Mouse (Mus musculus) embryo, embryonic 10 days (tissue): ENCODE results near the gene Ppid.
A peak's percentile ranks its signal among the peaks of the same experiment; 100 is the strongest.

ENCODE experiments used
- DNase-seq: peaks from one replicate; pipeline ENCODE4 v3.0.0-alpha.2; 2015; ENCODE audit warnings: low spot score

Gene Ppid

DNA sequence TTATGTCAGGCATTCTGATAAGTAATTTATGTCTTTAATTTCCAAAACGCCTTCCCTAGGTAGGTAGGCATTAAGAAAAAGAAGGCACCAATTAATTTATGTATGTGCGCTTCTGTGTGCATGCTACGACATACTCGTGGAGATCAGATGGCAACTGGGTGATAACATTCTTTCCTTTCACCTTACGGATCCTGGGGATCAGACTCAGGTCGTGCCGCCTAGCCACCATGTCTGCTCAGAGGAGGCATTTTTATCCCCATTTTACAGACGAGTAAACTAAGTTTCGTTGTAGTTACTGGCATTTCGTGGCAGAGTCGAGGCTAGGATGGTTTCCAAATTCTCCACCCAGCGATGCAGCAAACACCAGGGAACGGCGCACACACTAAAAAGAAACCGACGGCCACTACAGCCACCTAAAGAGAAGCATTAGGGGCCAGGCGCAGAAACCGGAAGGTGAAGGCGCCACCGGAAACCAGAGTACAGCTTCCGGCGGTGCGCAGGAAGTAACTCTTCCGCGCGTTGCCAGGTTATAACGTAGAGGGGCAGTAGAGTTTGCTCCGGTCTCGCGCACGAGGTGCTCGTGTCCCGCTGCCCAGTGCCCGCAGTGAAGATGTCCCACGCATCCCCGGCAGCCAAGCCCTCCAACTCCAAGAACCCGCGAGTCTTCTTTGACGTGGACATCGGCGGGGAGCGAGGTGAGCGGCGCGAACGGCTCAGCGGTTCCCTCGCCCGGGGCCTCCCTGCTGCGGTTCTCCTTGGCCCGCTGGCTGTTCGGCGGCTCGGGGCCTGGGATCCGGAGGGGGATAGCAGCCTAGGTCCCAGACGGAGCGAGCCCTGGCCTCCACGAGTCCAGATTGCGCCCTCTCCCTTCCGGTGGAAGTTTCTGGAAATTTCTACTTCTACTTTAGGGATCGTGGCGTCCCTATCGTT, at the start of gene Ppid:
TSS of gene Ppid (plus strand) at position 480 of the 930 bp plus-strand sequence.
- peak; percentile 93 for DNase-seq

DNA sequence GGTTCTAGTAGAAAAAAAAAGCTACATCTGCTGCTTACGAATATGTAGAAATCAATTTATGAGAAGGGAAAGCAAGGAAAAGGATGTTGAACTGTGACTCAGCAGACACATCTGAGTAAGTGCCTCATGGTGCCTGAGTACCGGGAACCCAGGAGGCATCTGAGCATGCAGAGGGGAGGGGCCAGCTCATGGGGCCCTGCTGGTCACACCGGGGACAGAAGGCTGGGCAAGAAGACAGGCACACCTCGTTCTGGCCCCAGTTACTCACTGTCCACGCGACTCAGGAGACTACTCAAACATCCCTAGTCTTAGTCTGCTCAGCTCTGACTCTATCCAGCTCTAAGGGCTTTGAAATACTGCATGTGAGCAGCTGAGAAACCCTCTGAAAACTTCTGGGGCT, 48.6 kb upstream of the Ppid start:
- DNase-seq, result peak; percentile 41

DNA sequence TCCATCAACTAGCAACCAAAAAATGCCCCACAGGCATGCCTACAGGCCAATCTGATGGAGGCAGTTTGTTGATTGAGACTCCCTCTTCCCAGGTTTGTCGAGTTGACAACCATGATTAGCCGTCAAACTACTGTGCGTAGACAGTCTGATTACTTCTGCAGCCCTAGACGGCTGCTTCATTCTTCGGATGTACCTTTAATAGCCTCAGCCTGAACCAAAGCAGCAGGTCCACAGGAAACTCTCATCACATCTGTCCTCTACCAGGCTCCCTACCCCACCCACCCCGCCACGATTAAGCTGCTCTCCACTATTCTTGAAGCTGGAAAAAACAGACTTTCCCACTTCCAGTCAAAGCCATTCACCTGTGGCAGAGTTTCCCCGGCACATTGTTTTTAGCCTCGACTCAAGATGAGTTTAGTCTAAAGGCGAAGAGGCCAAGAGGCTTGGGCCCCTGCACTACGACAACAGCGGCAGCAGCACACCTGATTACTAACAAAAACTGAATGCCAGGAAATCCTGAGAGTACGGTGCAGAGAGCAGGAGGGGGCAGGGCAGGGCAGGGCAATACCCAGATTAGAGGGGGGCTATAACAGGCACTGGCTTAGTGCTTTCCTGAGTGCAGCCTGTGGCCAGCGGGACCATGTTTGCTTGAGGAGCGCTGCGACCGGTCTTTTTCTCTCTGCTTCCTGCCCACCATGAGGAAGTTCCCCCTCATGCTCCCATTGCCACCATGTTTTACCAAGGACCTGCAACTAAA, 42.3 kb upstream of the Ppid start:
- DNase-seq, result no peak

DNA sequence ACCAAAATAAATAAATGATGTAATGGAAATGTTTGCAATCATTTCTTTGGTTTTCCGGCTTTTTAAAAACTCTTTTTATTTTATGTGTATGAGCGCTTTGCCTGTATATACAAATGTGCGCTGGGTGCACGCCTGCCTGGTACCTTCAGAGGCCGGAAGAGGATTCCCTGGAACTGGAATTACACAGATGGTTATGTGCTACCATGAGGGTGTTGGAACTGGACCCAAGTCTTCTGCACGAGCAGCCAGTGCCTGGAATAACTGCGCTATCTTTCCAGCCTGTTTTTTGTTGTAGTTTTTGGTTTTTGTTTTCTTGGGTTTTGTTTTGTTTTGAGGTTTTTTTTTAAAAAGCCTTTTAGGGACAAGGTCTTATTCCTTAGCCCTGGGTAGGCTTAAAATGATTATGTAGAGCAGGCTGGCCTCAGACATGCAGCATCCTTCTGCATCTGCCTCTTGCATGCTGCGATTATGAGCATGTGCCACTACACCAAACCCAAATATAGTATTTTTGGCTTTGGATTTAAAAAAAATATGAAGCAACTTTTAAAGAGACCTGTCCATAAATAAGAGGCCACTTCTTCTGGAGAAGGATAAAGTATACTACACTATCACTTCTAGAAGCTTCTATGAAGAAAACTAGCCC, 41.3 kb upstream of the Ppid start:
- no peak for DNase-seq

DNA sequence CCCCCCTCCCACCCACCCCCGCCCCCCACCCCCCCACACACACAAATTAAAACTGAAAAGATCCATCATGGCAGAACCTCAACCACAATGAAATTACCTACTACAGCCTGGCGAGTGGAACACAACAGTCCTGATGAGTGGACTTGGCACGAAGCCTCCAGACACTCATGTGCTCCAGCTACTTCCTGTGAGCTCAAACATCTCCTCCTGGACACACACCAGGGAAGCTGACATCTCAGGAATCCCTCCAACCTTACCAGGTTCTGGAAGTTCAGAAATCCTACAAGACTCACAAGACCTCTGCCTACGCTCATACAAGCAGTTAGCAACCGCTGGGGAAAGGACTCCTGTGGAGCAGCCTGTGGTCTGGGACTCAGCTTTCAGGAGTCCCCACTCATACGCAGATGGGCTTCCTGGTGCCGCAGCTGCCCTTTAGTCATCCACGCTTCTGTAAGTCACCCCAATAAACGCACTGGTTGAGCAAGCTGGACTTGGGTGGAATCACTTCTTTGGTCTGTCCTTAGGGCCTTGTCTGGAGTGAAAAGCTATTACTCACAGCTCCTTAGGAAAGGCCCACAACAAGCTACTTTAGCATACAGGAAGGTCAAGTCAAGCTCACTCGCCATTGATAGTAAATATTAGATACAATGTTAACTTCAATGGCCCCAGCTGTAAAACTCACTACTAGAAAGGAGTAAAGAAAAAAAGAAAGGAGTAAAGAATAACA, 39.2 kb upstream of the Ppid start:
- DNase-seq, result no peak

DNA sequence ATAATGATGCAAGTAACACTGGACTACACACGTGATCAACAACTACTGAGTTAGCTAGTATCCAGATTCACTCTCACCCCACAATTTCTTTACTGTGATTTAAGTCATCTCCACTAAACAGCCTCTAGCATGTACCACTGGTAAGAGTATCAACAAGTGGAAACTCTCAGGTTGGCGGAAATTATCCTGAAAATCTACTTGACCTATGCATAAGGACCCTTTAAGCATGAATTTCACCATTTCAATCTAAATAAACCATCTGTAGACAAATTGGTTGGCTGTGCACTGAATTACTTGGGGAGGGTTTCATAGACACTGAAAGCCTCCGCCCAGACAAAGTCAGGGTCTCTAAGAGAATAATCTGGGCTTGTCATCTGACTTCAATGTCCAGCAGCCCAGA, 37.4 kb upstream of the Ppid start:
- no peak for DNase-seq

DNA sequence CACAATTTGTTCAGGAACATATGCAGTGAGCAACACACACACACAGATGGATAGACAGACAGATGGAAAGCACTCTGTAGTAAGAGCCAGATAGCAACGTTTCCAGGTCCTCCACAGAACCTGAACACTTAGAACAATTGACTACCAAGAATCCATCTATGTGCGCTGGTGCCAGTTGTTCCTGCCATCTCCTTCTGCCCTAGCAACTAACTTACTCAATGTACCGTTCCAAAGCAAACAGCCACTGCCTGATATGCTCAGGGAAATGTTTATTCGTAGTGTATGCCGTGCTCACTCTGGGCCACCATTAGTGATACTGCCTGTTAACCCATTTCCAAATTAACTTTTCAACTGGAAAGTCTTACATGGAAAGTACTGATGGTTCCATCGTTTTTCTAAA, 36.1 kb upstream of the Ppid start:
- no peak for DNase-seq

DNA sequence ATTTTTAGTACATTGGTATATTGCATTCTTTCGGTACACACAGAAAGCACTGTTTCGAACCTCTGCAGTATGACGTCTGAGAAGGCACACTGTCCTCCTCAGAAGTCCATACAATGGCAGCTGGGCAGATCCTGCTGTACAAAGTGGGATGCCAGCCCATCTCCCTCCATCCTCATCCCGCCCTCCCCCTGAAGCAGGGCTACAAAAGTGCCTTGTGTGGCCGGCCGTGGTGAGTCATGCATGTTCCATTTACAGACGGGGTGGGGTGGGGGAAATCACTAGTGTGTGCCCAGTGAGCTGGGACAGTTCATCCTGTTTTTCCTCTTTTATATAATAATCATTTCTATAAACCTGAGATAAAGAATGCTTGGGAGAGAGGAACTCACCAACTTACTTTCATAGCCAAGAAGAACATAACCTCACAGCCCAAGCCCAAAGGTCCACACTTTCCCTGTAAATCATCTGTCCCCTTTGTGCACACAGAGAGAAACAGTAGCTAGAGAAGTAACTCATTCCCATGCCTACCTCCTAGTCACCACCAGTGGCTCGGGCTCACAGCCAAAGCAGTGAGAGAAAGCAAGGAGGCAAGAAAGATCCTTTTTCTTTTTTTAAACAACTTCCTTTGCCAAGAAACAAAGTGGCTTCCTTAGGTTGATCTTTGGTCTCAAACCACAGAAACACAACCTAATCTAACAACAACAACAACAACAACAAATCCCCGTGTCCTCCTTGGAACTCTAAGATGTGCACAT, 31.9 kb upstream of the Ppid start:
- peak; percentile 3 for DNase-seq

DNA sequence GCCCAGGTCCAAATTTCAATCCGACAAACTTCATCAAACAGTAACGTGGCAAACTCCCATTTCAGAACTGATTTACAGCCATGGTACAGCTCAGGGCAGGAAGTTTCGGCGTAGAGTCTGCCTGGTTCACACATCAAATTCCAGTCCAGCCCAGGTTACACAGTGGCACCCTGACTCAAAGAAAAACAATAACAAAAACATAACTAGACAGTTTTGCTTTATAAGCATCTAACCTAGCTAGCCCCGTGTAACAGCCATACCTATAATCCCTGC, 31.4 kb upstream of the Ppid start:
- DNase-seq, result peak; percentile 2

DNA sequence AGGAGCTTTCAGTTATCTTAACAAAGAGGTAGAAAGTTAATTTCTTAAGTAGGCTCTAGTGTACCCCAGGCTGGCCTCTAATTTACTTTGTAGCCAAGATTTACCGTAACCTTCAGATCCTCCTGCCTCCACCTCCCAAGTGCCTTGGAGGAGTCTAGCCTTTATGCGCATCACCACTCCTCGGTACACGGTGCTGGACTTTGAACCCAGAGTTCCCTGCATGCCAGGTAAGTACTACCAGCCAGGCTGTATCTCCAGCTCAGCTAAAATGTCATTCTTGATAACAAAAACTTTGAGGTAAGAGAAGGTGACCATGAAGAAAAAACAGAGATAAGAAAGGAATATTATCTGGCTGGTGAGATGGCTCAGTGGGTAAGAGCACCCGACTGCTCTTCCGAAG, 30.6 kb upstream of the Ppid start:
- DNase-seq, result peak; percentile 2

DNA sequence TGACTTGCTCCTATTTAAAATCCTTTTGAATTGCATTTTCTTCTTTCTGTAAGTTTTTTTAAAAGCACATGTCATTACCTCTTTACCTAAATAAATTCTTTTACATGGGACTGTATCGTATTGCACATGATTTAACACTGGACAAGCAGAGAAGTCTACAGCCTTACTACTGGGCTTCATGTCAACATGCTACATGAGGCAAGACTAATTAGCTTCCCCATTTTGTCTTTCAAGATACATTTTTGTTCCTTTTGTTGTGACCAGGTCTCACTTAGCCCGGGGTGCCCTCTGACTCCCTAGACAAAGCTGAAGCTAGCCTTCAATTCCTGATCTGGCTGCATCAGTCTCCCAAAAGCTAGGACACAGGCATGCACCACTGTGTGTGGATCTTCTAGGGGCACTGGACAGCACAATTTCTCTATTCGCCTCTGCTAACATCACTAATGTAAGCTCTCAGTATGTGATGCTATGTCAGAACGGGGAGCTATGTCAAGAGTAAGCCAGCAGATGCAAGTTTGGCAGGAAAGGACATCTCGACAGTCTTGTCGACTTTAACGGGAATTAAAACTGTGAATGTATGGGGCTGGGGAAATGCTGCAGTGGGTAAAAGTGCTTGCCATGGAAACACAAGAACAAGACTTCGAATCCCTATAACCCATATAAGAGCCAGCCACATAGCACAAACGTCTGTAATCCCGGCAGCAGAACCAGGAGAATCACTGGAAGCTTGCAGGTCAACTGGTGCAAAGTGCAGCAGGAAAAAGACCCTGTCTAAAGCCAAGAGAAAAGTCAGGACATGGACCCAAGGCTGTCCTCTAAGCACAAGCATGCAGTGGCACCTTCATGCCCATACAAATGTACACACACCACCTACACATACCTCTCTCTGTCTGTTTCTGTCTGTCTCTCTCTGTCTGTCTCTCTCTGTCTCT, 29.1 kb upstream of the Ppid start:
- peak; percentile 2 for DNase-seq

DNA sequence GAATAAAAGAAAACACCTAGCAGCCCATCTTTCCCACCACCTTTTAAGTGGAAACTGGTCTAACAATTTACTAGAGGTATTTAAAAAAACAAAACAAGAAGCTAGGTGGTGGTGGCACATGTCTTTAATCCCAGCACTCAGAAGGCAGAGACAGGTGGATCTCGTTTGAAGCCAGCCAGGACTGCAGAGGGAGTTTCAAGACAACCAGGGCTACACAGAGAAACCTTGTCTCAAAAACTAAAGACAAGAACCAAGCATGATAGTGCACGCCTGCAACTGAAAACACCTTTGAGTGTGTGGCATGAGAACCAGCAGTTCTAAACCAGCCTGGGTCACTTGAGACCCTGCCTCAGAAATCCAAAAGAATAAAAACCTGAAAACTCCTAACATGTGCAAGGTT, 27.6 kb upstream of the Ppid start:
- peak; percentile 0 for DNase-seq

DNA sequence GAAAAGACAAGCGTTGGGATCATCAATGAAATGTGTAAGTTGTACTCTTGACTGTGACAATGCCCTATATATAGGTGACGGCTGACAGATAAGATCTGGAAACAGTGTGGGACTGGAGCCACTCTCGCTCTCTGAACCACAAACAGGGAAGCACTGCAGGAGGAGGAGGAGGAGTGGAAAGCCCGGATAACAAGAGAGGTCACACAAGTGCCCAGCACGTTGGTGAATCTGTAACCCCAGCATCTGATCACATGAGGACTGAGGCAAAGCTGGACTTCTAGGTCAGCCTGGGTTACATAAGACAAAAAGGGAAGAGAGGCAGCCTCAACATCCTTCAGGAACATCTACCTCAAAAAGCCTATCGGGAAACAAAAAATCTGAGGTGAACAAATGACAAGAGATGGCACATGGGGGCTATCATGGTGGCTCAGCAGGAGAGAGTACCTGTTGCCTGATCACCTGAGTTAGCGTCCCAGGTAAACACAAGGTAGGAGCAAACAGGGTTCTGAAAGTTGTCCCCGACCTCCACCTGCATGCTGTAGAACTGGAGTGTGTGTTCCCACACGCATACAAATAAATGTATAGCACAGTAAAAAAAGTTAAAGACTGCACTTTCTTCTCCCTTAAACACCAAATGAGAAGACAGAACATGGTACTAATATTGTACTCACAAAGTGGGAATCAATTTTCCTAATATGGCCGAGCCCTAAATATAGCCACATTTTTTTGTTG, 26.1 kb upstream of the Ppid start:
- DNase-seq, result no peak

DNA sequence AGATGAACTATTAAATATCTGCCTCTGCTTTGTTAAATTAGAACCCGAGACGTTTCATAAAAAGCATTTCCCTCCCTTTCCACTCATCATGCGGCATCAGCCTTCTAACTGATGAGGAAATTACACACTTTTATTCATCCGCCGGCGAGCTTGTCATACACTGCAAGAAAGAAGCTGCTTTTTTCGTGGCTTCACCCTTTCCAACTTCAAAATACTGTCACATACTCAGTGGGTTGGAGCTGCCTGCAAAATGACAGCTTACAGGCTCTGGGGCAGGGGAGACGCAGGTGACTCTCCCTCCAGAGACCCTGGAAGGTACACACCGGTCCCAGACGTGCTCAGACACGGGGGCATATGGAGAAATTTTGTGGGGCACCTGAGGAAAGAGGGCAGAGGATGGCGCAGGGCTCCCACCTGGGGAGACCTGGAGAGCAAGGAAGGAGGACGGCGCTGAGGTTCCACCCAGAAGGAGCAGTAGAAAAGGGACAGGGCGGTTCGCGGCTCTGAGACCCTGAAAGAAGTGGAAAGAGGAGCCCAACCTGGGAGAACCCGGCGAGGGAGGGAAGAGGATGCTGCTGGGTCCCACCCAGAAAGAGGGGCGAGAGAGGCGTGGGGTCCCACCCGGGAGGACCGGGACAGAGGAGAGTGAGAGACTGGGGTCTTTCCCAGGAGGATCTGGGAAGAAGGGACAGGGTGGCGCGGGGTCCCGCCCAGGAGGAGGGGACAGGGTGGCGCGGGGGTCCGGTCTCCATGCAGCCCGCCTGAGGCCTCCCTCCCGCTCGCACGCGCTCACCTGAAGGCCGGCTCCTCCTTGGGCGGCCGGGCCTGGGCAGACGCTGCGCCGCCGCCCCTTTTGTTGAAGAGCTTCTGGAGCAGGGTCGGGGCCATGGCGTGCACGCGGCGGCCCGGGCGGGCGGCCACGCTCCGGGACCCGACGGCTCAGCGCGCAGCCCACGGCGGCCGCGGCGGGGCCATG, 24.1 kb upstream of the Ppid start:
- DNase-seq, result peak; percentile 68

DNA sequence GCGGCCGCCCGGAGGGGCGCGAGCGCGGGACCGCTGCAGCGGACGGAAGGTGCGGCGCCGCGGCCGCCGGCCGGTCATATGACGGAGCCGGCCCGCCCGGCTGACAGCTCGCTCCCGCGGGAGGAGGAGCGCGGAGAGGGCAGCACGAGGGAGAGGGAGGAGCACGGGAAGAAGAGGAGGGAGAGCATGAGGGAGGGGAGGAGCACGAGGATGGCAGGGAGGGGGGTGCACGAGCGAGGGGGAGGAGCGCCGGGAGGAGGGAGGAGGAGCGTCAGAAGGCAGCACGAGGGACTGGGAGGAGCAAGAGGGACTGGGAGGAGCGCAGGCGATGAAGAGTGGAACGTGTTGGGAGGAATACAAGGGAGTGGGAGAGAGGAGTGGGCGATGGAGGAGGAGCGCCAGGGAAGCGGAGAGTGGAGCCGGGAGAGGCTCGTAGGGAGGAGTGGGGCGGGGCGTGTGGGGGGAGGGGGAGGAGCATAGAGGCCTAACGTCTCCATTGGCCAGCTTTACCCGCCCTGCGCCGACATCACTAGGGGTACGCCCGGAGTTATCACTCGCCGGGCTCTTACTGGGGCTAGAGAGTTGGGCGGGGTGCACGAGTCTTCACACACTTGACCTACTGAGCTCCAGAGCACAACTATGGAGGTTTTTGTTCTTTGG, 23.3 kb upstream of the Ppid start, which contains the start of gene Fnip2:
TSS of gene Fnip2 (minus strand) at position 94 of the 660 bp plus-strand sequence.
- peak; percentile 93 for DNase-seq

DNA sequence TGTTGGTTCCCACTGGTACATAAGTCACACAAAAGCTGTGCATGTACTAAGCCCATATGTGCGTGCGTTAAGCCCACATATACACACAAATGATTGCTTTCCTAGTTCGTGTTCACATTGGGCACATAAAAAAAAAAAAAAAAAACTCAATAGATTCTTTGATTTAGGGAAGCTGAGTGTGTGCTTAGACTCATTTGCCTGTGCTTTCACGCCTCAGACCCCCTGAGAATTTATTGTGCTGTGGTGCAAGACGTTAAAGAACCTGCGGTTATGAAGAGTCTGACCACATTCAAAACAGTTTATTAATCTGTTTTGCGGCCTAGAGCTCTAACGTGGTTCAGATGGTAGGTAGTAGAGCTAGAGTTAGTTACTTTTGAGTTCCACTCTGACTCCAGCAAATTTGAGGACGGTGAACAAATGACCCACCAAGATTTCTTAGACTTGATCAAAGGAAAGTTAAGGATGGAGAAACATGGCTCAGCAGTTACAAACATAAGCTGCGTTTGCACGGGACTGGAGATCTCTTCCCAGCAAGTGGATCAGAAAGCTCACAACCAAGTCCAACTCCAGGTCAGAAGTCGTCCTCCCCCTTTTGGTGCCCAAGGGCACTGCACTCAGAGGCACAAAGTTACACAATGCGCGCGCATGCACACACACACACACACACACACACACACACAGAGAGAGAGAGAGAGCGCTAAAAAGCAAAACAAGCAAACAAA, 22.4 kb upstream of the Ppid start:
- DNase-seq, result no peak

DNA sequence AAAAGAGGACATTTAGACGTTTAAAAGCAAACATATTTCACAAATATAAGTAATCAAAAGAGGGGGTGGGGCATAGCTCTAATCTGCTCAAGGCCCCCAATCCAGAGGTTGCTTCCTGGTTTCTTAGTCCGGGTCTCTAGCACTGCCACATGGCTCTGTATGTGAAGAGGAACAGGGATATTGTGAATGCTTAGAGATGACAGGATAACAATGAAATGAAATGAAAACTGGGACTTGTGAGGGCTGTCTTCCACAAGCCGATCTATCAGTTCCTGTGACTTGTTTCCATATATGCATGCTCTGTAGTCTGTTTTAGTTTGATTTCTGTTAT, 21.8 kb upstream of the Ppid start:
- no peak for DNase-seq
